Mouse (Mus musculus) midbrain, embryonic 10.5 days (tissue): ENCODE data around the gene Erf. TPM values are rescaled to one million over a fixed set of nuclear protein-coding genes. Genes with fewer than 3 reads are reported as not detected.
"Not testable (repeated sequence)": the region's sequence is repeated elsewhere in the genome, so short reads cannot be mapped to it uniquely, and the experiment has no call there.

Experiments used
- DNase-seq: peaks from one replicate; pipeline ENCODE4 v3.0.0-alpha.2; 2017; ENCODE audit warnings: low spot score
- H3K27ac ChIP-seq: fragments of 300-500 bp; sonication (generic); replicated peaks from 2 replicates; pipeline ENCODE4 v1.5.1; 2016; ENCODE audit warnings: mild to moderate bottlenecking
- H3K27me3 ChIP-seq: fragments of 300-500 bp; sonication (generic); 2 replicates; pipeline ENCODE4 v1.6.1; 2016; ENCODE audit warnings: low read depth, mild to moderate bottlenecking; ENCODE audit not compliant: poor library complexity, severe bottlenecking
- H3K36me3 ChIP-seq: fragments of 300-500 bp; sonication (generic); 2 replicates; pipeline ENCODE4 v1.6.1; 2016; ENCODE audit warnings: mild to moderate bottlenecking, moderate library complexity
- H3K4me1 ChIP-seq: fragments of 300-500 bp; sonication (generic); 2 replicates; pipeline ENCODE4 v1.6.1; 2016
- H3K4me3 ChIP-seq: fragments of 300-500 bp; sonication (generic); 2 replicates; pipeline ENCODE4 v1.5.1; 2016; ENCODE audit warnings: mild to moderate bottlenecking, moderate library complexity
- H3K9me3 ChIP-seq: fragments of 300-500 bp; sonication (generic); replicated peaks from 2 replicates; pipeline ENCODE4 v1.6.1; 2016; ENCODE audit warnings: mild to moderate bottlenecking
- WGBS: fragments of 180-500 bp; shearing (Covaris S2); methylation state at CpG from one replicate; pipeline ENCODE4 v1.1.7; 2016; 5-methylcytosine and 5-hydroxymethylcytosine counted together
- polyA plus RNA-seq: library from polyadenylated mRNA; unstranded; fragments of >200 nt; fragmentation: Nextera tagmentation; extraction: Ambion mirVana; gene quantifications from 2 replicates; pipeline ENCODE4 v1.2.1, GENCODE M21; 2016

Erf gene
- polyA plus RNA-seq, 1 experiment from 2014 or later, result 7.3 TPM

DNA sequence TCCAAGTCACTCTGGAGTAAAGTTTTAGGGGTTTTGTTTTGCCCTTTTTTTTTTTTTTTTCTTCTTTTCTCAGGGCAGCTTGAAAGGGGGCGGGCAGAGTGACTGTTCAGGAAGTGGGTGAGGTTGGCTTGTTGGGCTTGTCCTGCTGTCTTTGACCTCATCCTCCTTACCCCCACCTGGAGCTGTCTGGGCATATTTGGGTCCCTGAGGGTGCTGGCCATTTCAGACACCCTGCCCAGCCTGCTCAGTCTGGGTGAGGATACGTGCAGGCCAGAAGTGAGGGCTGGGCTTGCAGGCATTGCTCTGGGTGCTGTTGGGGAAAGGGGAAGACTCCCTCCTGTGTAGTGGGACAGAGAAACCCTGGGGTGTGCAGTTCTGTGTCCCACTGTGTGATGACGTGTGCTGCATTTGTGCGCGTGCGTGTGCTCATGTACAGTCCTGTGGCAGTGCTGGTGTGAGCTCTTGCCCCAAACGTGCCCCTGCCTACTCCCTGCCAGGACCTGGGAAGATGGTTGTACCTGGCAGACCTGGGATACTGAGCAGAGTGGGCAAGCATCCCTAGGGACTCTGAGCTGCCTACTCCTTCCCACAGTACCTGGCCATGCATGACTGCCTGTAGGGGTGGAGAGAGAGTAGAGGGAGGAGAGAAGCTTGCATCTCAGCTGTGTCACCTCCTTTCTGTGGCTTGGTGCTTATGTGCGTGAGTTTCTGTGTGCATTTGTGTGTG lies 19.1 kb upstream of the Erf start:
- H3K27ac ChIP-seq, result peak overlapping the region; percentile 39; the same call in 1 of the 2 replicates
- no peak for DNase-seq
- no peaks in the 10 kb centered on the region for H3K9me3 ChIP-seq
- peaks cover 4% of the 10 kb centered on the region; the same call in 1 of the 2 replicates for H3K27me3 ChIP-seq
- peaks cover 32% of the 10 kb centered on the region for H3K36me3 ChIP-seq
- H3K4me3 ChIP-seq, result peak overlapping the region; percentile 90
- WGBS, result 92% methylated on average over 8 of the region's 8 CpGs
- H3K4me1 ChIP-seq, result peaks cover 37% of the 10 kb centered on the region

DNA sequence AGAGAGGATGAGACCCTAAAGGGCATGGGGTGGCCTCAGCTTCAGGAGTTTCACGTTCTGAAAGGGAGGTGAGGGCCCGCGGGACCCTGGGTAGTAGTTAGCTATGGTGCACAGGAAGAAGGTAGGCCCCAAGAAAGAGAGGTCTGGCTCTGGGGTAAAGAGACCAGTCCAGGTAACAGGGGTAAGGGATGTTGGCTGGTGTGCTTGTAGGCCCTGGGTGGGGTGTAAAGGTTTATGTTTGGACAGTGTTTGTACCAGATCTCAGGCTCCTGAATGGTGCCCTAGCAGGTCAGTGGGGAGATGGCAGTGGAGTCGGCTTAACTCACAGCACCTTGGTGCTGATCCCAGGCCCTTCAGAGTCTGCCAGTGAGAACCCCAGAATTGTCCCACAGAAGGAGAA lies 18.5 kb upstream of the Erf start:
- DNase-seq, result no peak
- Histone ChIP-seq H3K27ac (peak overlapping the region; percentile 97), H3K9me3 (no peaks in the 10 kb centered on the region), H3K27me3 (peaks cover 6% of the 10 kb centered on the region; the same call in 1 of the 2 replicates), H3K4me3 (peak overlapping the region; percentile 90), H3K36me3 (peaks cover 31% of the 10 kb centered on the region), H3K4me1 (peaks cover 40% of the 10 kb centered on the region)
- WGBS, result 40% methylated on average over 4 of the region's 4 CpGs

DNA sequence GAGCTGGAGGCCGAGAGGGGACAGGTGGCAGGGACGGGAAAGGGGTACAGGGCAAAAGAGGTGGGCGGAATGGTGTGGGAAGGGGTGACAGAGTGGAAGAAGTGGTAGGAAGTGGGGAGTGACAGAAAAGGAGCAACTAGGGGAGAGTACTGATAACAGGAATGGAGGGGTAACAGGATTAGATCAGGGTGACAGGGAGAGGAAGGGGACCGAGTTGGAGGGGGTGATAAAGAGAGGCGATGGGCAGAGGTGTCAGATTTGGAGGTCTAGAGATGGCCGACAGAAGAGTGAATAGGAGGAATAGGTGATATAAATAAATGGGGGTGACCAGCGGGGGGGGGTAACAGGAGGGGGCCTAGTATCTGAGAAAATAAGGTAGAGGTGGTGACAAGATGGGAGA lies 18.0 kb upstream of the Erf start:
- whole genome bisulfite sequencing, result 5% methylated on average over 7 of the region's 7 CpGs

DNA sequence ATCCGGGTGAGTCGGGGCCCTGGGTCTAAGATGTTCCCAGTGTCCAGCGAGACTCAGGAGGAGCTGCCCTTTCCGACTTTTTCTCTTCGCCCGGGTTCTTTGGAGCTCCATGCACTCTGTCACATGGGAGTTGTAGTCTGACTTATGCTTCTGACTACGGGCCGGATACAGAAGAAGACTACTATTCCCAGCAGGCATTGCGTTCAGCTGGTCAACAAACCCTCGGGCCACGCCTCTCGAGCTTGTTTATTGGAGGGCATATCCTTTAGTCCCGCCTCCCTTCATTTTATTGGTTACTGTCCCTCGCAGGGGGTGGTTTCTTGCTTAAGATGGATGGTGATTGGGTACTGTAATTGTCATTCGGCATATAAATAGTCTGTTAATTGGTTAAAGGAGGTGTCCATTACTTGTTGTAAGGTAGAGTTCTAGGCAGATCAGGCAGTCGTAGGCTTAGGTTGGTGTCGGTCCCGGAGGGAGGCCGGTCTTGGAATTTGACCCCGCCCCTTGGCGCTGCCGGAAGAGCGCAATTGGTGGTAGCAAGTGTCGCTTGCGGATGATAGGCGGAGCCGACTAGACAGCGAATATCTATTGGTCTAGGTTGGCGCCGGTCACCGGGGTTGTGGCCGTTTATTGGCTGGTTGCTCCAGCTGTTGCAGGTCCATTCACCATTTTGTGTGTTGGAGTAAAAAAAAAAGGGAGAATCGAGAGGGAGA lies 17.3 kb upstream of the Erf start:
- peaks cover 6% of the 10 kb centered on the region; the same call in 1 of the 2 replicates for H3K27me3 ChIP-seq
- H3K4me3 ChIP-seq, result peak overlapping the region; percentile 90
- H3K9me3 ChIP-seq, result no peaks in the 10 kb centered on the region
- peaks cover 44% of the 10 kb centered on the region for H3K4me1 ChIP-seq
- H3K27ac ChIP-seq, result peak overlapping the region; percentile 97
- H3K36me3 ChIP-seq, result peaks cover 20% of the 10 kb centered on the region
- DNase-seq, result peak; percentile 98
- WGBS, result under 1% methylated on average over 33 of the region's 33 CpGs

More for the DNA sequence above, 18.0 kb upstream of the Erf start:
- peaks cover 6% of the 10 kb centered on the region; the same call in 1 of the 2 replicates for H3K27me3 ChIP-seq
- no peaks in the 10 kb centered on the region for H3K9me3 ChIP-seq
- H3K36me3 ChIP-seq, result peaks cover 27% of the 10 kb centered on the region
- H3K4me1 ChIP-seq, result peaks cover 44% of the 10 kb centered on the region
- no peak for DNase-seq
- peak overlapping the region; percentile 97 for H3K27ac ChIP-seq
- peak overlapping the region; percentile 90 for H3K4me3 ChIP-seq

DNA sequence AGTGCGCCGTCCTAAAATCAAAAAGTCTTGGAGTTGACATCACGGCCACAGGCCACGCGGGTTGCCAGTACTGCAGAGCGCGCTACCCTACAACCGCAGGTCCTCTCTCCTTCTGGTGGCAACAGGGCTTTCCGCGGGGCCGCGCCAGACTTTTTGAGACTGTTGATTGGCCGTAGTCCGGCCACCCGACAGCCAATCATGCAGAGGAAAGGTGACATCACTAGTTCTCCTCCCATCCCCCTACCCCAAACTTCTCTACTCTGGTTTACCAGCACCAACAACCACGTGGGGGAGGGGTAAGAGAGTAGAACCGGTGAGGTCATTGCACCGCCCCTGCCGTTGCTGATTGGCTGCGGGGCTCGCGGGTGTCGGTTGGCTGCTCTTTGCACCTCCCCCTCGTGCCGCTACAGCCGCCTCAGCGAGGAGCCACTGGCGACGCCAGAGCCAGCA lies 16.8 kb upstream of the Erf start, which contains the start of gene Cic:
Gene Cic, plus strand, starts transcription at position 404 of the 450 bp plus-strand sequence.
- H3K27me3 ChIP-seq, result peaks cover 6% of the 10 kb centered on the region; the same call in 1 of the 2 replicates
- peak within 1 kb of the TSS; percentile 90 for H3K4me3 ChIP-seq
- H3K9me3 ChIP-seq, result no peaks in the 10 kb centered on the region
- peak; percentile 99 for DNase-seq
- H3K27ac ChIP-seq, result peak within 1 kb of the TSS; percentile 97
- peaks cover 44% of the 10 kb centered on the region for H3K4me1 ChIP-seq
- H3K36me3 ChIP-seq, result peaks cover 14% of the 10 kb centered on the region
- under 1% methylated on average over 29 of the region's 29 CpGs for WGBS

DNA sequence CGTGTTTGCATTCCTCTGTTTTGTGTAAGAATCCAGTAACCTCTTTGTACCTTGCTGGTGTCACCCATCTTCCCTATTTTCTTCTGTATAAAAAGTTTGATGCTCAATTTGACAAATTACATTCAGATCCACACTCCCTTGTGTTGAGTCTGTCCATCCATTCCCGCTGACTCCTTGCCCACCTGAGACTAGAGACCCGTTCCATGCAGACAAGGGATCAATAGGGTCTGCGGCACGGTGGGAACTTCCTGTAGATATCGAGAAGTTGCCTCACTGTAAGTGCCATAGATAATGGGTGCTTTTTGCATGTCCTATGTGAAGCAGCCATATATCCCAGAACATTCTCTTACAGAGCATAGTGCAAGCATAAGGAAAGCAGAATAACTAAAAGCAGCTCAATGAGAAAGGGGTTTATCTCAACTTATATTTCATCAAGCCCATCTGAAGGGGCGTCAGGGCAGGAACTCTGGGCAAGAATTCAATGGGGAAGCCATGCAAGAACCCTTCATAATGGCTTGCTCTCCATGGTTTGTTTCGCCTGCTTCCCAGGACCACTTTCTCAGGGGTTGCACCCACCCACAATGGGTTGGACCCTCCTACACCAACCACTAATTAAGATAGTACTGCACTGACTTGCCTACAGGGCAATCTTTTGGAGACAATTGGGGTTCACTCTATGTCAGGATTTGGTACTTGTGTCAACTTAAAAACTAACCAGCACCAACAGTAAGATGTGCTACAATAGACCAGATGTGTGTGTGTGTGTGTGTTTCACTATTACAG lies 15.8 kb upstream of the Erf start:
- peaks cover 44% of the 10 kb centered on the region for H3K4me1 ChIP-seq
- peaks cover 6% of the 10 kb centered on the region; the same call in 1 of the 2 replicates for H3K27me3 ChIP-seq
- H3K27ac ChIP-seq, result peak overlapping the region; percentile 97
- 89% methylated on average over 8 of the region's 8 CpGs for WGBS
- H3K4me3 ChIP-seq, result peak overlapping the region; percentile 90; the same call in 1 of the 2 replicates
- H3K9me3 ChIP-seq, result no peaks in the 10 kb centered on the region
- no peak for DNase-seq
- peaks cover 5% of the 10 kb centered on the region for H3K36me3 ChIP-seq

DNA sequence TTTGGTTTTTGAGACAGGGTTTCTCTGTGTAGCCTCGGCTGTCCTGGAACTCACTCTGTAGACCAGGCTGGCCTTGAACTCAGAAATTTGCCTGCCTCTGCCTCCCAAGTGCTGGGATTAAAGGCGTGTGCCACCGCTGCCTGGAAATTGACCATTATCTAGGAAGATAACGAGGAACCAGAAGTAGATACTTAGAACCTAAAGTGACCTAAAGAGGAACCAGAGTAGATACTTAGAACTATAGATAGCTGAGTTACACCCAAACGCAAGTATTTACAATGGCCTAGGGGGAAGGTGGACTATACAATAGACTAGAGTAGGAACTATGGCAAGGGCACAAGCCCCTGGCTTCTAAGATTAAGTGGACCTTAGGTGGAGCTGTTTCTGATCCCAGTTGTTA lies 15.2 kb upstream of the Erf start:
- DNase-seq, H3K4me3 ChIP-seq, H3K27me3 ChIP-seq, H3K9me3 ChIP-seq, H3K36me3 ChIP-seq, H3K27ac ChIP-seq: not testable (repeated sequence)
- H3K4me1 ChIP-seq, result peaks cover 44% of the 10 kb centered on the region
- WGBS, result 92% methylated on average over 5 of the region's 5 CpGs

DNA sequence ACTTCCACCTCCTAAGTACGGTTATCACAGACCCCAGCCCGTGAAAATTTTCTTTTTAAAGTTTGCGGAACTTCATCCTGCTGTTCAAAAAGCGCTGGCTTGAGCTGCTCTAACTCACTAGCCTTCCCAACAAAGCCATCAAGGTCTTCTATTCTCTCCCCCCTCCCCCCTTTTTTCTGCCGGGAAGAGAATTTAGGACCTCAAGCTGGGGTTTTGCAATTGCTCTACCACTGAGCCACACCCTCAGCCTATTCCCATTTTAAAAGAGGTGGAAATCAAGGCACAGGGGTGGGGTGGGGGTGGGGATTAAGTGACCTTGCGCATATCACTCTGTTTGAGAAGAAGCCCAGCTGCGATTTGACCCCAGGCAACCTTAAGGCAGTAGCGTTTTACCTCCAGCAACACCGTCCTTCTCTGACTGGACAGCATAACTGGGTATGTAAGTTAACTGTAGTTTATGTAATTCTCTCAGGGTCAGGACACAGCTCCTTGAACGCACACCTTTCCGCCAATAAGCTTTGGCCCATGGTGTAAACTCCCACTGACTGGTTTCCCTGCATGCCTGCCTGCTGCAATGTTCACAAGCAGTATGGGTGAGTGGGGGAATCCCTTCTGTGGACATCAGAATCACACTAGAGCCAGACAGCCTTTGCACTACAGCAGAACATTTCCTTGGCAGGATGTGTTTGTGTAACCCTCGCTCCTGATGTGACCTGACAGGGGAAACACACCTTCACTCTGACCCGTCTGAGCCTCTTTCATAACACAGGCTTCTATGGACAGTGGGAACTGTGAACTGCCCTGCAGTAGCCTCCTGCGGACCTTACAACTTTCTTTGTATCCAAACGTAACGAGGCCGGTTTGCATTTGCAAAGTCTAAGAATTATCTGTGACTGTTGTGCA lies 13.7 kb upstream of the Erf start:
- Histone ChIP-seq H3K36me3 (no peaks in the 10 kb centered on the region), H3K9me3 (no peaks in the 10 kb centered on the region), H3K27me3 (peaks cover 6% of the 10 kb centered on the region; the same call in 1 of the 2 replicates), H3K4me1 (peaks cover 31% of the 10 kb centered on the region), H3K27ac (no peak overlapping the region; the same call in 1 of the 2 replicates), H3K4me3 (no peak overlapping the region)
- no peak for DNase-seq
- 26% methylated on average over 17 of the region's 17 CpGs for WGBS

DNA sequence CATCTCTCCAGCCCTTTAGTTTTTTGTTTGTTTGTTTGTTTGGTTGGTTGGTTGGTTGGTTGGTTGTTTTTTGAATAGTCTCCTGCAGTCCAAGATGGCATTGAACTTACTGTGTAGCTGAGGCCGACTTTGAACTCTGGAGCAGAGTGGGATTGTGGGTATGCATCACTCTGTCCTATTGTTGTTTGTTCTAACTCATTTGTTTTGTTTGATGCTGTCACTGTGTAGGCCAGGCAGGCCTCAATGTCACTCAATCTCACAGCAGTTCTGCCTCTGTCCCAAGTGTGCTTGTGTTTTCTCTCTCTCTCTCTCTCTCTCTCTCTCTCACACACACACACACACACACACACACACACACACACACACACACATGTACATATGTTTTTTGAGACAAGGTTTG lies 11.3 kb upstream of the Erf start:
- Histone ChIP-seq H3K4me3 (no peak overlapping the region), H3K36me3 (no peaks in the 10 kb centered on the region), H3K4me1 (peaks cover 18% of the 10 kb centered on the region), H3K27ac (no peak overlapping the region), H3K27me3 (peaks cover 6% of the 10 kb centered on the region; the same call in 1 of the 2 replicates), H3K9me3 (no peaks in the 10 kb centered on the region)
- DNase-seq, result no peak
- WGBS, result 89% methylated on average over 1 of the region's 1 CpGs

DNA sequence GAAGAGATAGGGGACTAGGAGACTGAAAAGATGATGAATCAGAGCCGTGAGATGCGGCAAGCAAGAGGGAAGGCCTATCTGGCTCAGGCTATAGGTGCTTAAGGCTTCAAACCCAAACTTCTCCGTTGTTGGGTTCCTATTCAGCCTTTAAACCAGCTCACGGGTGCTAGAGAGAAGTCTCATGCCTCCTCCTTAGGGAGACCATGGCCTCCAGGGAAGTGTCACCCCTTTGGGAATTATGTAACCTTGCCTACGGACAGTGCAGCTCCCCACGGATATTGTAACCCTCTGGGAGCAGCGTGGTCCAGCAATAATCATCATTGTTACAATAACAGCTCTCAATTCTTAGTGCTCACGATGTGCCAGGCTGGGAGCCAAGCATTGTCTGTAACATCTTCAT lies 1.3 kb upstream of the Erf start:
- Histone ChIP-seq H3K36me3 (peaks cover 5% of the 10 kb centered on the region; the same call in 1 of the 2 replicates), H3K4me3 (peak overlapping the region; percentile 78), H3K9me3 (no peaks in the 10 kb centered on the region), H3K27ac (peak overlapping the region; percentile 96), H3K27me3 (no peaks in the 10 kb centered on the region), H3K4me1 (peaks cover 48% of the 10 kb centered on the region)
- DNase-seq, result no peak
- 15% methylated on average over 8 of the region's 8 CpGs for WGBS

DNA sequence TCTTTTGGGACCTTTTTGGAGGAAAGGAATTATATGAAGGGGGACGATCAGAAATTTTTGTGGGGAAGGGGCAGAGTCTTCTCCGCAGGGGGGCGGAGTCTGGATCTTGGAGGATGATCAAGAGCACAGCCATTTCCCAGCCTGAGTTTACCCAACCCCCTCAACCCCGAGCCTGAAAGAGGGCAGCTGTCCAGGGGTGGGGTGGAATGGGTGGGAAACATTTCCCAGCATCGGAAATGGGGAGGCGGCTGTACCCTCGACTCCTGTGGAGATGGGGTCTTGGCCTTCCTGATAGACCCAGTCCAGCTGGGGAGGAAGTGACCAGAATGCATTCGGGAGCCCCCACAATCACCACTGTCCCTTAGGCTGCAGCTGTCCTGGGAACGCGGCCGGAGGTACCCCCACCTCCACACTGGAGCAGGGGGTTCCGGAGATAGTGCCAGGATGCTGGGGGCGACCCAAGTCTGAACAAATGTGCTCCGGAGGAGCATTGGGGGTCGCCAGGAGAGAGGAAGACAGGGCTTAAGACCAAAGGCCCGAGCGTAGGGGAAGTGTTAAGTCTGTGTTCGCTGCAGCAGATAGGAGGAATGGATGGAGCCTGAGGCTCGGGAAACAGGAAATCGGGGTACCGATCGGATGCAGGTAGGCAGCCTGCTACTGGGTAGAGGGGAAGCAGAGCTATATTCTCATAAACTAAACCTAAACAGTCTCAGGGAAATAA lies 670 bp upstream of the Erf start:
- Histone ChIP-seq H3K36me3 (peaks cover 11% of the 10 kb centered on the region), H3K27ac (peak overlapping the region; percentile 96), H3K4me1 (peaks cover 54% of the 10 kb centered on the region), H3K27me3 (no peaks in the 10 kb centered on the region), H3K9me3 (no peaks in the 10 kb centered on the region), H3K4me3 (peak overlapping the region; percentile 78)
- WGBS, result under 1% methylated on average over 22 of the region's 22 CpGs
- no peak for DNase-seq
